Mouse (Mus musculus): ENCODE data around the gene Tsga8.

Gene Tsga8

GRCm38 (mm10) chrX:83487598-83487997 is at the start of gene Tsga8:
Tsga8 (minus strand) TSS chrX:83487924.
- DNase-seq (ENCODE audit: extremely low spot score): no peak

All from embryo, embryonic 9.5 days (tissue).